Mouse (Mus musculus): ENCODE data around the gene Tnfaip3.

Tnfaip3 gene

DNA sequence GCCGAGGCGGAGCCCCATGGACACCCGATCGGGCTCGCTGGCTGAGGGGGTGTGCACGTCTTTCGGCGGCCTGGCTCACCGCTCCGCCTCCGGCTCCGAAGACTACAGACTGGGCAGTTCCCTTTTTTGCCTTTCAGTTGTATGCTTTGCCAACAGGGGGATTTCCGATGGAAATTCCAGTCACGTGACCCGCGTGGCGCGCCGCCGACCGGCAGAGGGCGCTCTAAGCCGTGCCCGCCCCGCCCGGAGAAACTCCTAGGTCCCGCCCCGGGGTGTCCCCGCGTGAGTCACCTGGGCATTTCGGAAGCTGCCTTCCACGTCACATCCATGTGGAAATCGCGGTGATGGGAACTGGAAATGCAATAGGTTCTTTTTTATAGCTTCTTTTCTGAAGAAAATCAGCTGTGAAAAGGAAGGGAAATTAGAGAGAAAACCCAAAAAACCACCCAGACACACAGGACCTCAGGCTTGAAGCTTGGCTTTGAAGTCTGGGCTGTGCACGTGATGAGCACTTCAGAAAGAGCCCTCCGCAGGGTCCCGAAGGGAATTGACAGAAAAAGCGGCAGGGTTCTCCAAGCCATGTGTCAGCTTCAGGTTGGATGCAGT, at the start of gene Tnfaip3:
Gene Tnfaip3, minus strand, starts transcription at position 401 of the 606 bp plus-strand sequence.
- in situ Hi-C loops (cut with MboI; ENCODE audit: unreplicated experiment in 2 of 2), result loop anchor here (5.0 to 10.0 kb wide), 5 partner anchors 61 to 679 kb away; no protein-coding TSS in a partner anchor

DNA sequence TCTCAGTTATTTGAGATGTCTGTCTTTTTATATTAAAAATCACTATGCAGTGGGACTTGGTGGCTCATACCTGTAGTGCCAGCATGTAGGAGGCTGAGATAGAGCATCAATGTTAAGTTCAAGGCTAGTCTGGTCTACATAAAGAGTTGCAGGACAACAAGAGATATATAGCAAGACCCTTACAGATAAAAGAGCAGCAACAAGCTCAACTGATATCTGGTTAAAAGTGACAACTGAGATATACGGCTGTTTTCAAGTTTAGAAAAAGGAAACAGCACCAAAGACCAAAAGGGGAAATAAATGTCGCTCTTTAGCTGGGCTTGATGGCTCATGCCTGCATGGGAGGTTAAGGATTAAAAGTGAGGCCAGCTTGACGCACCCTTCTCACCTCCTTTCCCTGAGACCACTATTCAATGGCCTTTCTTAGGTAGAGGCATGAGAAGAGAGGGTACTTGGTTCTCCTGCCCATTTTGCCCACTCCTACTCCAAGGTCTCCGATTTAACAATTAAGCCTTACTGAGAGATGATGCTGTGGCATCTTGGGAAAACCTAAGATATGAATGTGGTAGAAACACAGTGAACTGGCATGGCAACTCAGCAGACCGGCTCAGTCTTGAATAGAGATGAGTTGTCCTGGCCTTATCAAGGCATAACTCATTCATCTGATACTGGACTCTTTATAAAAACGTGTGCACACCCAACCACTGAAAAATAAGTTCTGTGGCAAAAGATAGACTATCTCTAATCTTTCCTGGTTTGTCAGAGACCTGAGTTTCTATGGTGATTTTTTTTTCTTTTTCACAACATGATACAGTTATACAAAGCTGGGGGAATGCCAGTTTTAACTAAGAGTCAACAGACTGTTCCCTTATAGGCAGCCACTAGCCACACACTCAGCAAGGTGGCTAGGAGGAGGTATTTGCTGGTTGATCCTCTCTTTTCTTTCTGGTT, 49.5 kb upstream of the Tnfaip3 start:
- in situ Hi-C loops (cut with MboI; ENCODE audit: unreplicated experiment in 2 of 2), result no loop called here

- in situ Hi-C loops (cut with MboI; ENCODE audit: unreplicated experiment in 2 of 2), result no loop called here
Measured at GRCm38 (mm10) chr10:19063670-19064069, 48.2 kb upstream of the Tnfaip3 start.

DNA sequence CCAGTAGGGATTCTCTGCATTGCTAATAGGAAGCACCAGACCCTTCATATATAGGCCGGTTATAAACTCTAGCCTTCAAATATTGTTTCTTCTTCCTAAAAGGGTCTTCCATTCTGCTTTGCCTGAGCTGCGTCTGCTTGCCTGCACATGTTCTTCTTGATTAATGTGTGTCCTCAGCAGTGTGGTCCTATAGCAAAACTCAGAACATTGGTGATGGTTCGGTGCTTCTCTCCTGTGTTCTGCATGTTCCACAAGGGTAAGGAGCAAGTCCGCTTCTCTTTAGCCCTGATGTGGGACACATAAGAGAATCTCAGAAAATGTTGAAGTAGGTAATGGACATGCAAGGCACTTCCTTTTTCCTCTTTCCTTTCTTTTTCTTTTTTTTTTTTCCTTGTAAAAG, 47.8 kb upstream of the Tnfaip3 start:
- in situ Hi-C loops (cut with MboI; ENCODE audit: unreplicated experiment in 2 of 2), result no loop called here

- in situ Hi-C loops (cut with MboI; ENCODE audit: unreplicated experiment in 2 of 2), result no loop called here
Measured at GRCm38 (mm10) chr10:19062098-19062905, 46.8 kb upstream of the Tnfaip3 start.

DNA sequence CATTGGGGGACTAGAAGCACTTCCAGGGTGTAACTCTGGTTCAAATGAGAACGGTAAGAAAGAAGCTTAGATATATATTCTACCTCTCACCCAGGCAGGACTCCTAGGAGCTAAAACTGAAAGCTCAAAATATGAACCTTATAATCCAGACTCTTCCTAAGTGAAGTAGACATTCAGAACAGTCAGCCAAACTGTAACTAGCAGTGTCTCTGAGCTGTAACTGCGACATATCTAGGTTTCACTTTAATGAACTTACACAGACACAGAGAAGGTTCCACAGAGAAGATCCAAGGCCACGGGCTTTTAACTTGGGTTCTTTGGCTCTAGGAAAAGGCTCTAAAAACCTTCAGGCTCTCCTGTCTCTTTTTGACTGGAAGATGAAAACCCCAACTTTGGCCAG, 45.7 kb upstream of the Tnfaip3 start:
- in situ Hi-C loops (cut with MboI; ENCODE audit: unreplicated experiment in 2 of 2), result no loop called here

- in situ Hi-C loops (cut with MboI; ENCODE audit: unreplicated experiment in 2 of 2), result no loop called here
Measured at GRCm38 (mm10) chr10:19053524-19053923, 38.1 kb upstream of the Tnfaip3 start.

DNA sequence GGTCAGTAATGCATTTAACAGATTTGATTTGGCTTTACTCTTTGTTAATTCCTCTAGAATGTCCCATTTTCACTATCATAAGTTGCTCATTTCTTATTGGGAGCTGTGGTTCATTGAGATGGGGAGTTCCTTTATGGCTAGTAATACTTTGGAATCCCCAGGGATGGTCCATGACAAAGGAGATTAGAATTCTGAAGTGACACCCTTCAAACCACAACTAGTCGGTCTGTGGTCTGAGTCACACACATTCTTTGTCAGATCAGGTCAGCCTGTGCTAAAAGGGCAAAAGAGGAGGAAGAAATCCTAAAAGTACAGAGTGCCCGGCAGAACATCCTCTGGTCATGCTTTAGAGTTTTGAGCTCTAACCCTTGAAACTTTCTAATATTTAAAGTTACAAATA, 30.5 kb upstream of the Tnfaip3 start:
- in situ Hi-C loops (cut with MboI; ENCODE audit: unreplicated experiment in 2 of 2), result no loop called here

DNA sequence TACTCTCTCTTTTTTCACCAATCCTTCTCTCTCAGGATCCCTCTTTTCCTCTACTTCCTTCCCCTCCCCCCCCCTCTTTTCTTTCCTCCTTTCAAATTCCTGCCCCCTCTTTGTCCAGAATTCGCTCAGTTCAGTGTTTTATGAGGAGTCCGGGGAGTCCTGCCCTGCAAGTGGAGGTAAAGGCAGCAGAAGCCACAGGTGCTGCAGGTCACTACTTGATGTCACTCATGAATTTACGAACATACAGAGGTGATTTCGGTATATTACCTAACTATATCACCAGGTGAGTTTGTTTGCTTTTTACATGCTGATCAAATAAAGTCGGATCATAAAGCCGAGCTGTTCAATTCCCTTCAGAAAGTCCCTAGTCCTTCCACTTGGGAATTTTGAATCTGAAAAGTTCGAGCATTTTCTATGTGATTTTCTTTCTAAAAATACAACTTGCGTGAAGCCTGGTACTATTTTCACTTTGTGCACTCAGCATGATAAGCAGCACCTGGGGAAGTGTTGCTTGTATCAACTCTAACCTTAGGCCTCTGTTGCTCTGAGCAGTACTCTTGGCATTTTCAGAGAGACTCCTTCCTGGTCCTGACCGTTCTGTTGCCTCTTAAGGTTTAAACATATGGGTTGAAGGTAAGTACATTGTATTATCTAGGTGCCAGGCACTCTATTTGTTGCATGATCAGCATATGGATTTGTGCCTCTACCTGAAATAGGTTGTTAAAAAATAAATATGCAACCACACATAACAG, 29.5 kb upstream of the Tnfaip3 start:
- in situ Hi-C loops (cut with MboI; ENCODE audit: unreplicated experiment in 2 of 2), result no loop called here

DNA sequence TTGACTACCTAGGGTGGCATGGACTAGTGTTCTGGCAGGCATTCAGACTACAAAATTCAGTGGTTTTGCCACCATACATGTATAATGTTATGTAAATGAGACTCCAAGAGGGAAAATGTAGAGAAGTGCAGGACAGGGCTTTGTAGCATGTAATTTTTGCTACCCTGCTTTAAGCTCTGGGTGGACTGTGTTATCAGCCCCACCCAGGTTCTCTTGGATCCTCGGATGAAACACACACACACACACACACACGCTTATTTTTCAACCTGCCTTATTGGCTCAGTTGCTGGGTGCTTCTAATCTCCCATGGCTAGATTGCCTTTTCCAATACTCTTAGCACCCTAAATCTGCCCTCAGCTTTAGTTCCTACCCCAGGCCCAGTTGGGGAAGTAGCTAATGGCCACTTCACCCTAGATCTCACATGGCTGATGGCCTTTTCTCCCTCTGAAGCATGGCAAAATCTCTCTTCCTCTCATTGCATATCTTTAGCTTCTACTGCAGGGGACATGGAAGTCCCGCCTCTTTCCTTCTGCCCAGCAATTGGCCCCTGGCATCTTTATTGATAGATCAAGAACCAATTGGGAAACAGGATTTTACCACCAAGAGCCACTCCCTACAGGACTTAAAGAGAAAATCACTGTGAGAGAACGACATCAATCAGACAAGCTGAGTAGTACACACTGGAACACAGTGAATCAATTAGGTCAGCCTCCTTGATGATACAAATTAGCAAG, 28.2 kb upstream of the Tnfaip3 start:
- in situ Hi-C loops (cut with MboI; ENCODE audit: unreplicated experiment in 2 of 2), result no loop called here

GRCm38 (mm10) chr10:19040147-19040546, 24.7 kb upstream of the Tnfaip3 start:
- in situ Hi-C loops (cut with MboI; ENCODE audit: unreplicated experiment in 2 of 2), result no loop called here

DNA sequence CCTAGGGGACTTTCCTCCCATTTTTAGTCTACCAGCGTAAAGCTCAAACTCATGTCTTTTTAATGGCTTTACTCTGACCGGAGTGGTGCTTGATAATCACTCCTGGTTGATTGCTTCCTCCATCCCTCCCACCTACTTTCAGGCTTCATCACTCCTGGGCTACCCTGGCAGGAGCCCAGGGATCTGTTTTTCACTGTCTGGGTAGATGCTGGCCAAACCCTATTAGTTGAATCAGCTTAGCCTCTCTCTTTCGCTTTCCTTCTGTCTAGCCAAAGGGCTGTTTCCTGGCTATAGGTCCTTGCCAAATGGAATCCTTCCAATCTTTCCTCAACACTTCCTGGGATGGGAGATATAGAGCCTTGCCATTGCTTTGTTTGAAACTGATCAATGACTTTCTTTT, 19.3 kb upstream of the Tnfaip3 start:
- in situ Hi-C loops (cut with MboI; ENCODE audit: unreplicated experiment in 2 of 2), result no loop called here

DNA sequence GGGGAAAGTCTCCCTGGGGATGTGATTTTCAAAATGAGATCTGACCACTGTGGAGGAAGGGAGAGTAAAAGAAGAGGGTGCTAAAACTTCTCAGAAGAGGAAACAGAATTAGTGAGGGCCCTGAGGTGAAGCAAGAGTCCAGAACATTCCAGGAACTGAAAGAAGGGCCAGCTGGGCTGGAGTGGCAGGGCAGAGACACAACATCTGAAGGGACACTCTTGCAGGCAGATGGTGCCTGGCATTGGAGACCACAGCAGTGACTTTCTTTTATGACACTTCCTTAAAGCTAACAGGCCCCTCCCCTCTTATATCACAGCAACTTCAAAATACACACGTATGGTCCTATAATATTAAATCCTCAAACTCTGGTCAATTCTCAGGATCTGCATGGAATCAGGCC, 18.2 kb upstream of the Tnfaip3 start:
- in situ Hi-C loops (cut with MboI; ENCODE audit: unreplicated experiment in 2 of 2), result no loop called here

GRCm38 (mm10) chr10:19031875-19032274, 16.4 kb upstream of the Tnfaip3 start:
- in situ Hi-C loops (cut with MboI; ENCODE audit: unreplicated experiment in 2 of 2), result no loop called here

GRCm38 (mm10) chr10:19030628-19031027, 15.2 kb upstream of the Tnfaip3 start:
- in situ Hi-C loops (cut with MboI; ENCODE audit: unreplicated experiment in 2 of 2), result no loop called here

GRCm38 (mm10) chr10:19026710-19027109, 11.3 kb upstream of the Tnfaip3 start:
- in situ Hi-C loops (cut with MboI; ENCODE audit: unreplicated experiment in 2 of 2), result no loop called here

- in situ Hi-C loops (cut with MboI; ENCODE audit: unreplicated experiment in 2 of 2), result no loop called here
Measured at GRCm38 (mm10) chr10:19024353-19024752, 8.9 kb upstream of the Tnfaip3 start.

DNA sequence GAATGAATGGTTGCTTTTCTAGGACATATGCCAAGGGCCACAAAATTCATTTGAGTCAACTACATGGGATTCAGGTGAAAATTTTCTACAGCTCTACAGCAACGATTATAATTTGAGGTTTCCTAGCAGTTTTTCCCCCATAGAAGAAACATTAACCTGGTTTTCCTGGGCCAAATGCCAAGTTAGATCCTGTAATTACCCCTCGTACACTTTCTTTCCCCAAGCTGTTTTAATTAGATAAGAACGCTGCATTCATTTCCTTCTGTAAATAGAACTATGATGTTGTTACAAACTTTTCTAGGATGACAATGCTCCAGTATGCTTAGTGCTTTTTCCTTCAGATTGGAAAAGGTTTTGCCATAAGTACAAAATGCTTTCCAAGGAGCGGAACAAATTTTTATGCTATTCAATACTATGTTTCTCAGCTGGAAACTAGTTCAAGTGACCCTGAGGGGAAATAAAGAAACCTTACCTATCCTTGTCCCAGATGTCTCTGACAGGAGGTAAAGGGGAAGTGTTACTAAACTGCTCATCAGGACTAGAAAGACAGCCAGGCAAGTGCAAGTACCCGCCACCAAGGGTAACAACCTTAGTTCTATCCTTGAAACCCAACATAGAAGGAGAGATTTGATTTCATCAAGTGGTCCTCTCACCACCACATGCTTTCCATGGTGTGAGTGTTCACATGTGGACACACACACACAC, 8.3 kb upstream of the Tnfaip3 start:
- in situ Hi-C loops (cut with MboI; ENCODE audit: unreplicated experiment in 2 of 2), result no loop called here

DNA sequence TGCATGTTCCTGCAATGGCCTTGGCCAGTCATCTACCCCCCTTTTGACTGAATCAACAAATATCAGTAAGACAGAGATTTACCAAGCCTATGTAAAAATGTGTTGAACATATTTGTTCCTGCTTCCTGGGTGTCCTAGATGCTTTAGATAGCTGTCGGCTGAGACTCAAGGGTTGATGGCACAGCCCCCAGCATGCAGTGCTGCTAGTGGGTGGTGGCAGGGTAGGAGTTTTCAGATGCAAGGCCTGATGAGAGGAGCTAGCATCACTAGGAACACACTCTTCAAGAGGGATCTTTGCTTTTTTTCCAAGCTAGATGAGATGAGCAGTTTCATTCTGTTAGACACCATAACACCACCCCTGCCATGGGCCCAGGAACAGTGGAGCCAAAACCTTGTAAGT, 6.8 kb upstream of the Tnfaip3 start:
- in situ Hi-C loops (cut with MboI; ENCODE audit: unreplicated experiment in 2 of 2), result no loop called here
